In the genomic region with DNA sequence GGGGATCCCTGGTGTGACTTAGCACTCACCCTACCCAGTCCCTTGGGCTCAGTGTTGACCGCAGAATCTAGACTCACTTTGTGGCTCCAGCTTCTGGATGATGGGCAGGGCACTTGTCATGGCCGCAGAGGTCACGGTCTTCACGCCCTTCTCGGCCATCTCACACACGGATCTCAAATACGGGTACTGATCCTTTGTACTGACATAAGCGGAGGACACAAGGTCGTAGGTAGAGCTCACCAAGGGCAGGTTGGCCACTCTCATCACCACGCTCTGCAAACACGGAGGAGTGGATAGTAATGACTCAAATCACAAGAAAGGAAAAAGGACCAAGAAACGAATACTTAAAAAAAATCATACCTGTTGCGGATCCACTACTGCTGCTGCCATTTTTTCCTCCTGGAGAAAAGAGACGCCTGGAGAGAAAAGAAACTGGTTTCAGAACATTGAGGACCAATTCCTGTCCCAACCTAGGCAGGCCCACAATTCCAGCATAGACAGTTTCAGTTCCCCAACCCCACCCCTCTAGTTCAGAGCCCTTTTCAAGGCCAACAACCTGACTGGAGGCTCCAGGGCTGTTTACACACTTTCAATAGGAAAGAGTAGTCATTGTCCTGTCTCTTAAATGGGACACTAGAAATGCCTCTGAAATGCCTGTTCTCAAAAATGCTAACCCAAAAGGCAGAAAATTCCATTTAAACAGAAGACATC, we compare ENCODE assay signal across 9 mouse cellular contexts. TPM values are rescaled to one million over a fixed set of nuclear protein-coding genes. Genes with fewer than 3 reads are reported as not detected.
DNase-seq lines count a peak whose midpoint lies in the region; ATAC-seq and TF ChIP-seq lines count a peak whose summit lies in the region.
"Had no signal": no experiment of that assay in that cellular context is flagged by ENCODE, and none has a peak within 500 bp of the region (broad histone marks: within the 10 kb centered on the region; RNA-seq: fewer than 3 reads in every experiment).

No protein-coding gene starts in this region.

- peaks cover 12% of the 10 kb centered on the region for H3K79me2 ChIP-seq in MEL (ENCODE audit: control insufficient read depth, insufficient read depth, low read length, poor library complexity)

- no peak overlapping the region for H3K9ac ChIP-seq in forebrain, embryonic 16.5 days (replicated peaks; ENCODE audit: low read depth, low read length)
- H3K9ac ChIP-seq in MEL (ENCODE audit: control insufficient read depth, low read depth, low read length, poor library complexity, severe bottlenecking): peak overlapping the region; percentile 91
- H3K9ac ChIP-seq in hindbrain, embryonic 13.5 days: peak overlapping the region; percentile 49; the same call in 1 of the 2 replicates

- H3K4me1 ChIP-seq in forebrain, embryonic 10.5 days: peaks cover 36% of the 10 kb centered on the region
- H3K4me1 ChIP-seq in forebrain, embryonic 16.5 days (replicated peaks; ENCODE audit: control insufficient read depth, insufficient read depth, low read length): peaks cover 10% of the 10 kb centered on the region; the same call in 1 of the 2 replicates
- peaks cover 46 to 67% of the 10 kb centered on the region in 2 experiments for H3K4me1 ChIP-seq in MEL (ENCODE audit: control insufficient read depth in 1 of 2, insufficient read depth in 2 of 2, low read length in 2 of 2)
- peaks cover 15% of the 10 kb centered on the region for H3K4me1 ChIP-seq in hindbrain, embryonic 13.5 days (replicated peaks)
- peaks cover 73% of the 10 kb centered on the region for H3K4me1 ChIP-seq in megakaryocyte, embryonic 14.5 days

- TF ChIP-seq CTCF in MEL (IDR thresholded peaks at IDR 0.05 in 2 of 3, conservative IDR thresholded peaks at IDR 0.05 in 1 of 3; ENCODE audit: control insufficient read depth in 1 of 3, insufficient read depth in 1 of 3, low read depth in 2 of 3, low read length in 3 of 3, poor library complexity in 1 of 3, severe bottlenecking in 1 of 3): no peak

- no peak for TF ChIP-seq RAD21 in MEL (IDR thresholded peaks at IDR 0.05; ENCODE audit: low read depth, low read length)

- no peak for DNase-seq in forebrain, embryonic 10.5 days (ENCODE audit: extremely low spot score, low spot score)
- no peak for DNase-seq in MEL (ENCODE audit: low read depth, low spot score)
- DNase-seq in T-cell, adult 2 months (ENCODE audit: low spot score): no peak
- DNase-seq in retina, embryonic 14.5 days (ENCODE audit: low spot score): no peak
- no peak for DNase-seq in left cerebral cortex, adult 11 months (ENCODE audit: low spot score)
- DNase-seq: adrenal gland, adult 8-10 months had no signal

- no peaks in the 10 kb centered on the region for H3K27me3 ChIP-seq in forebrain, embryonic 10.5 days (ENCODE audit: poor library complexity, severe bottlenecking)
- H3K27me3 ChIP-seq in forebrain, embryonic 16.5 days (replicated peaks; ENCODE audit: control insufficient read depth, insufficient read depth, low read length): no peaks in the 10 kb centered on the region
- H3K27me3 ChIP-seq in MEL (ENCODE audit: control insufficient read depth in 1 of 2, insufficient read depth in 2 of 2, low read length in 2 of 2): no peaks in the 10 kb centered on the region
- H3K27me3 ChIP-seq in hindbrain, embryonic 13.5 days: no peaks in the 10 kb centered on the region
- no peaks in the 10 kb centered on the region for H3K27me3 ChIP-seq in megakaryocyte, embryonic 14.5 days (replicated peaks)

- no peak for TF ChIP-seq POLR2A in MEL (IDR thresholded peaks at IDR 0.05; ENCODE audit: control insufficient read depth in 1 of 2, insufficient read depth in 1 of 2, low read depth in 1 of 2, low read length in 2 of 2, poor library complexity in 1 of 2)

- 94% methylated on average over 14 of the region's 14 CpGs for WGBS in forebrain, embryonic 10.5 days
- 94% methylated on average over 14 of the region's 14 CpGs for WGBS in forebrain, embryonic 16.5 days
- 95% methylated on average over 14 of the region's 14 CpGs for WGBS in hindbrain, embryonic 13.5 days

- H3K27ac ChIP-seq in forebrain, embryonic 10.5 days: peak overlapping the region; percentile 96
- H3K27ac ChIP-seq in forebrain, embryonic 16.5 days (ENCODE audit: low read length): no peak overlapping the region
- H3K27ac ChIP-seq in MEL (ENCODE audit: control insufficient read depth, low read depth, low read length): peak overlapping the region; percentile 85
- no peak overlapping the region for H3K27ac ChIP-seq in hindbrain, embryonic 13.5 days

- no peak for ATAC-seq in forebrain, embryonic 16.5 days
- no peak for ATAC-seq in hindbrain, embryonic 13.5 days (ENCODE audit: low FRiP score)

- TF ChIP-seq EP300 in MEL (IDR thresholded peaks at IDR 0.05; ENCODE audit: low read depth in 1 of 2, low read length in 2 of 2): no peak

- peak overlapping the region; percentile 70 for H3K4me3 ChIP-seq in forebrain, embryonic 10.5 days
- H3K4me3 ChIP-seq in forebrain, embryonic 16.5 days (replicated peaks; ENCODE audit: low read length): no peak overlapping the region
- peak overlapping the region; percentile 82 to 98 for H3K4me3 ChIP-seq in MEL (ENCODE audit: control insufficient read depth in 1 of 2, insufficient read depth in 1 of 2, low read depth in 2 of 2, low read length in 2 of 2)
- peak overlapping the region; percentile 59; the same call in 1 of the 2 replicates for H3K4me3 ChIP-seq in hindbrain, embryonic 13.5 days
- peak overlapping the region; percentile 91 for H3K4me3 ChIP-seq in megakaryocyte, embryonic 14.5 days (replicated peaks)

- peaks cover 40% of the 10 kb centered on the region for H3K36me3 ChIP-seq in forebrain, embryonic 10.5 days (replicated peaks)
- no peaks in the 10 kb centered on the region for H3K36me3 ChIP-seq in forebrain, embryonic 16.5 days (ENCODE audit: control insufficient read depth, insufficient read depth)
- peaks cover 2 to 69% of the 10 kb centered on the region in 2 experiments; a peak in 3 of 4 replicates for H3K36me3 ChIP-seq in MEL (ENCODE audit: control insufficient read depth in 1 of 2, insufficient read depth in 2 of 2, low read length in 2 of 2)
- H3K36me3 ChIP-seq in hindbrain, embryonic 13.5 days: peaks cover 22% of the 10 kb centered on the region
- peaks cover 43% of the 10 kb centered on the region for H3K36me3 ChIP-seq in megakaryocyte, embryonic 14.5 days (replicated peaks; ENCODE audit: low read length)

- H3K4me2 ChIP-seq in forebrain, embryonic 16.5 days (ENCODE audit: low read length): no peak overlapping the region
- H3K4me2 ChIP-seq in hindbrain, embryonic 13.5 days: peak overlapping the region; percentile 70

- H3K9me3 ChIP-seq in forebrain, embryonic 10.5 days: no peaks in the 10 kb centered on the region
- H3K9me3 ChIP-seq in forebrain, embryonic 16.5 days (ENCODE audit: control insufficient read depth, low read length): no peaks in the 10 kb centered on the region
- no peaks in the 10 kb centered on the region for H3K9me3 ChIP-seq in MEL (replicated peaks; ENCODE audit: insufficient read depth, low read length)
- no peaks in the 10 kb centered on the region for H3K9me3 ChIP-seq in hindbrain, embryonic 13.5 days
- no peaks in the 10 kb centered on the region for H3K9me3 ChIP-seq in megakaryocyte, embryonic 14.5 days

TF ChIP-seq in MEL, 35 proteins besides CTCF, POLR2A, EP300 and RAD21:
- TF ChIP-seq E2F4 (IDR thresholded peaks at IDR 0.05; ENCODE audit: borderline replicate concordance, low read depth, low read length) (no peak), CHD1 (IDR thresholded peaks at IDR 0.05; ENCODE audit: low read depth, low read length) (no peak), JUND (IDR thresholded peaks at IDR 0.05; ENCODE audit: low read depth, low read length) (no peak), RCOR1 (IDR thresholded peaks at IDR 0.05; ENCODE audit: low read depth, low read length) (no peak), NRF1 (IDR thresholded peaks at IDR 0.05; ENCODE audit: insufficient read depth, low read depth, low read length, poor library complexity, severe bottlenecking) (no peak), SMC3 (IDR thresholded peaks at IDR 0.05; ENCODE audit: low read depth, low read length) (no peak), MAFK (IDR thresholded peaks at IDR 0.05; ENCODE audit: borderline replicate concordance, low read depth, low read length) (no peak), HCFC1 (IDR thresholded peaks at IDR 0.05; ENCODE audit: low read depth, low read length) (no peak), POLR2AphosphoS5 (IDR thresholded peaks at IDR 0.05; ENCODE audit: borderline replicate concordance, low read depth, low read length) (no peak), ZKSCAN1 (IDR thresholded peaks at IDR 0.05; ENCODE audit: low read depth, low read length) (no peak), ZC3H11A (IDR thresholded peaks at IDR 0.05; ENCODE audit: low read depth, low read length) (no peak), ZNF384 (IDR thresholded peaks at IDR 0.05; ENCODE audit: low read depth, low read length) (no peak), MXI1 (IDR thresholded peaks at IDR 0.05; ENCODE audit: low read depth, low read length) (no peak), GATA1 (IDR thresholded peaks at IDR 0.05; ENCODE audit: low read depth, low read length) (no peak), ELF1 (IDR thresholded peaks at IDR 0.05; ENCODE audit: low read depth, low read length) (no peak)

RNA-seq across cellular contexts. Expression of gene Plin2, which starts 1.4 kb away (rescaled TPM):
- 72.9 and 73.7 TPM in 2 replicates for polyA plus RNA-seq in forebrain, embryonic 10.5 days (2016; fragmentation: Nextera tagmentation; extraction: Ambion mirVana)
- 37.3 and 43.7 TPM in 2 replicates for polyA plus RNA-seq in forebrain, embryonic 16.5 days (2015; fragmentation: Nextera tagmentation; extraction: Ambion mirVana)
- total RNA-seq in MEL (2012; rRNA removed): 45.9 and 75.9 TPM in 2 replicates
- polyA plus RNA-seq in MEL (2012; ENCODE audit: insufficient read depth in 1 of 2, insufficient read length in 2 of 2, low read depth in 1 of 2, low replicate concordance in 2 of 2, missing spikeins in 1 of 2): 10 to 100 TPM in 1 of 2 experiments, not detected in 1; 92.2 TPM
- polyA plus RNA-seq in hindbrain, embryonic 13.5 days (2015; fragmentation: Nextera tagmentation; extraction: Ambion mirVana): 53.4 and 55.0 TPM in 2 replicates
- polyA plus RNA-seq in megakaryocyte, embryonic 14.5 days (2012; ENCODE audit: insufficient read depth, low replicate concordance): 6.3 and 32.6 TPM in 2 replicates

RNA-seq across cellular contexts. Expression of gene Haus6, which starts 56.6 kb away (rescaled TPM):
- 33.4 and 35.6 TPM in 2 replicates for polyA plus RNA-seq in forebrain, embryonic 10.5 days (2016; fragmentation: Nextera tagmentation; extraction: Ambion mirVana)
- 11.5 TPM in 2 replicates for polyA plus RNA-seq in forebrain, embryonic 16.5 days (2015; fragmentation: Nextera tagmentation; extraction: Ambion mirVana)
- 31.8 and 41.3 TPM in 2 replicates for total RNA-seq in MEL (2012; rRNA removed)
- 10 to 100 TPM in 1 of 2 experiments, not detected in 1; 22.1 TPM for polyA plus RNA-seq in MEL (2012; ENCODE audit: insufficient read depth in 1 of 2, insufficient read length in 2 of 2, low read depth in 1 of 2, low replicate concordance in 2 of 2, missing spikeins in 1 of 2)
- 7.4 and 9.9 TPM in 2 replicates for polyA plus RNA-seq in hindbrain, embryonic 13.5 days (2015; fragmentation: Nextera tagmentation; extraction: Ambion mirVana)
- polyA plus RNA-seq in megakaryocyte, embryonic 14.5 days (2012; ENCODE audit: insufficient read depth, low replicate concordance): 1.0 and 5.8 TPM in 2 replicates

Comparison
In these comparisons a context has a peak if more than half of its experiments do, and no peak if none do; other contexts are left out.
1. H3K27ac ChIP-seq: peak in forebrain, embryonic 10.5 days (single experiment) and MEL (single experiment); none in forebrain, embryonic 16.5 days (single experiment) and hindbrain, embryonic 13.5 days (single experiment).